Mouse (Mus musculus) neural tube, embryonic 11.5 days (tissue): ENCODE results near the gene Fam186a. TPM values are rescaled to one million over a fixed set of nuclear protein-coding genes. Genes with fewer than 3 reads are reported as not detected.

Experiments used
- ATAC-seq: fragments of 200-750 bp; cut with Nextera tagmentation; 2 replicates; pipeline ENCODE4 v1.8.0; 2017; ENCODE audit warnings: moderate number of reproducible peaks, mild to moderate bottlenecking, moderate TSS enrichment, moderate library complexity; ENCODE audit not compliant: insufficient read depth, low FRiP score, low TSS enrichment
- DNase-seq: peaks from one replicate; pipeline ENCODE4 v3.0.0-alpha.2; 2015; ENCODE audit warnings: low spot score
- H3K27ac ChIP-seq: fragments of 300-500 bp; sonication (generic); 2 replicates; pipeline ENCODE4 v1.5.1; 2014; ENCODE audit warnings: low read depth, mild to moderate bottlenecking, low read length
- H3K27me3 ChIP-seq: fragments of 300-500 bp; sonication (generic); 2 replicates; pipeline ENCODE4 v1.6.1; 2014; ENCODE audit warnings: mild to moderate bottlenecking, low read length, mixed read lengths; ENCODE audit not compliant: control insufficient read depth, insufficient read depth
- H3K36me3 ChIP-seq: fragments of 300-500 bp; sonication (generic); 2 replicates; pipeline ENCODE4 v1.6.1; 2014; ENCODE audit warnings: mild to moderate bottlenecking, low read length, moderate library complexity, mixed read lengths; ENCODE audit not compliant: control insufficient read depth, insufficient read depth
- H3K4me1 ChIP-seq: fragments of 300-500 bp; sonication (generic); 2 replicates; pipeline ENCODE4 v1.6.1; 2014; ENCODE audit warnings: low read length, mixed read lengths; ENCODE audit not compliant: control insufficient read depth, insufficient read depth
- H3K4me2 ChIP-seq: fragments of 300-500 bp; sonication (generic); 2 replicates; pipeline ENCODE4 v1.6.1; 2014; ENCODE audit warnings: low read depth, mild to moderate bottlenecking, moderate library complexity
- H3K4me3 ChIP-seq: fragments of 300-500 bp; sonication (generic); 2 replicates; pipeline ENCODE4 v1.5.1; 2014; ENCODE audit warnings: low read depth, low read length
- H3K9ac ChIP-seq: fragments of 300-500 bp; sonication (generic); 2 replicates; pipeline ENCODE4 v1.6.1; 2014; ENCODE audit warnings: mild to moderate bottlenecking, low read length
- H3K9me3 ChIP-seq: fragments of 300-500 bp; sonication (generic); 2 replicates; pipeline ENCODE4 v1.6.1; 2016; ENCODE audit warnings: low read length; ENCODE audit not compliant: control insufficient read depth
- WGBS: fragments of 180-500 bp; shearing (Covaris S2); extraction: QIAGEN DNeasy Blood & Tissue Kit; methylation state at CpG from one replicate; pipeline ENCODE4 v1.1.7; 2014; 5-methylcytosine and 5-hydroxymethylcytosine counted together
- polyA plus RNA-seq: library from polyadenylated mRNA; unstranded; fragments of >200 nt; fragmentation: Nextera tagmentation; extraction: Ambion mirVana; gene quantifications from 2 replicates; pipeline ENCODE4 v1.2.1, GENCODE M21; 2014

Fam186a gene
- polyA plus RNA-seq, 1 experiment from 2014 or later: not detected

DNA sequence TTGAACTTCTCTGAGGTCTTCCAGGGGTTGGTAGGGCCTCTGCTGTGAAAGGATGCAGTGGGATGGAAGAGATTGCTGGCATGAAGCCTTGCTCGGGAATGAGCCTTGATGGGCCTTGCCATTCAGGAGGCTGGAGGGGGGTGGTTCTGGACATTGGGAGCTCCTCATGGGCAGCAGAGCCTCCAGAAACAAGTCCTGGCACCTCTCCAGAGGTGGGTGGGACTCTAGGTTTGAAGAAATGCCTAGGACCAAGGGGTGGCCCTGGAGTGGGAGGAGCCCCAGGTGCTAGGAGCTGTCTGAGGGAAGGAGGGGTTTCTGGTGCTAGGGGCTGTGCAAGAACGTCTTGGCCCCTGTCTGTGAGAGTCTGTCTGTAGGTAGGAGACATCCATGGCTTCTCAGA, 26.4 kb downstream of the Fam186a start:
- Histone ChIP-seq H3K27ac (no peak overlapping the region), H3K4me1 (no peaks in the 10 kb centered on the region)
- WGBS: 41% methylated on average over 2 of the region's 2 CpGs

DNA sequence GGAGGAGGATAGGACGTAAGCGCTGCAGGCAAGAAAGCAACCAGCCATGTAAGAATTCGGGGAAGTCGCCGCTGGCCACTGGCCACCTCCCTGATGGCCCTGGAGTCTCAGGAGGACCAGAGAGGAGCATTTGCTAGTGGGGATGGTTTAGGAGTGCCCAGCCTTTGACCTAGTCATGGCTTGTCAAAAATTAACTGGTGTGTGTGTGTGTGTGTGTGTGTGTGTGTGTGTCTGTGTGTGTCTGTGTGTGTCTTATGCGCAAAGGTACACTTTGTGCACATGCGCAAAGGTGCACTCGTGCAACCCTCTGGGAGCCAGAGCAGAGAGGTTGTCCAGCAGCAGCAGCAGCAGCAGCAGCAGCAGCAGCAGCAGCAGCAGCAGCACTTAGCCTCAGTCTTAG, 29.0 kb downstream of the Fam186a start:
- DNase-seq (no peak), ATAC-seq (no peak)
- no peak overlapping the region for H3K4me2 ChIP-seq
- H3K9me3 ChIP-seq: no peaks in the 10 kb centered on the region
- H3K27me3 ChIP-seq: no peaks in the 10 kb centered on the region
- no peak overlapping the region for H3K4me3 ChIP-seq
- H3K27ac ChIP-seq: no peak overlapping the region
- H3K4me1 ChIP-seq: no peaks in the 10 kb centered on the region
- no peaks in the 10 kb centered on the region for H3K36me3 ChIP-seq
- H3K9ac ChIP-seq: no peak overlapping the region
- 86% methylated on average over 8 of the region's 8 CpGs for WGBS

More for the DNA sequence above, 26.4 kb downstream of the Fam186a start:
- no peak for ATAC-seq
- no peaks in the 10 kb centered on the region for H3K36me3 ChIP-seq
- DNase-seq: no peak
- no peak overlapping the region for H3K9ac ChIP-seq
- no peaks in the 10 kb centered on the region for H3K27me3 ChIP-seq
- no peaks in the 10 kb centered on the region for H3K9me3 ChIP-seq
- no peak overlapping the region for H3K4me2 ChIP-seq
- H3K4me3 ChIP-seq: no peak overlapping the region

DNA sequence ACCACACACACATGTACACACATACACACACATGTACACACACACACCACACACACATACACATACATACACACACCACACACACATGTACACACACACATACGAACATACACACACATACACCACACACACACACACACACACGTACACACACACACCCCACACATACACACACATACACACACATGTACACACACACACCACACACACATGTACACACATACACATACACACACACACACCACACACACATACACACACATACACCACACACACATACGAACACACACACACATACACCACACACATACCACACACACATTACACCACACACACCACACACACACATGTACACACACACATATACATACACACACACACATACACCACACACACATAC, 30.2 kb downstream of the Fam186a start:
- ATAC-seq: no peak
- H3K27me3 ChIP-seq: no peaks in the 10 kb centered on the region
- no peaks in the 10 kb centered on the region for H3K4me1 ChIP-seq
- H3K9me3 ChIP-seq: no peaks in the 10 kb centered on the region
- H3K9ac ChIP-seq: no peak overlapping the region
- WGBS: 93% methylated on average over 3 of the region's 3 CpGs
- H3K27ac ChIP-seq: no peak overlapping the region
- H3K4me3 ChIP-seq: no peak overlapping the region
- no peak for DNase-seq
- no peak overlapping the region for H3K4me2 ChIP-seq
- no peaks in the 10 kb centered on the region for H3K36me3 ChIP-seq

DNA sequence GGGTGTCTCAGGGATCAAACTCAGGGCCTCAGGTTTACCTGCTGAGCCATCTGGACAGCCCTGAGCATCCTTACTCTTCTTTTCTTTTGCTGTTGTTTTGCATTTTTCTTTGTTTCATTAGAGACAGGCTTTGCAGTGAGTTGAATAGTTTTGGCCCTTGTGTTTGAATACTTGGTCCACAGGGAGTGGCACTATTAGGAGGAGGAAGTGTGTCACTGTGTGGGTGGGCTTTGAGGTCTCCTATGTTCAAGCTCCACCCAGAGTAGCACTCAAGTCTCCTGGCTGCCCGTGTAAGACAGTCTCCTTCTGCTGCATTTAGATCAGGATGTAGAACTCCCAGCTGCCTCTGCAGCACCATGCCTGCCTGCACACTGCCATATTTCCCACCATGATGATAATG, 32.4 kb downstream of the Fam186a start:
- Histone ChIP-seq H3K4me2 (no peak overlapping the region), H3K27ac (no peak overlapping the region), H3K4me3 (no peak overlapping the region), H3K27me3 (no peaks in the 10 kb centered on the region), H3K36me3 (no peaks in the 10 kb centered on the region), H3K9me3 (no peaks in the 10 kb centered on the region), H3K9ac (no peak overlapping the region), H3K4me1 (no peaks in the 10 kb centered on the region)
- 73% methylated on average over 1 of the region's 1 CpGs for WGBS
- DNase-seq: no peak
- ATAC-seq: no peak

DNA sequence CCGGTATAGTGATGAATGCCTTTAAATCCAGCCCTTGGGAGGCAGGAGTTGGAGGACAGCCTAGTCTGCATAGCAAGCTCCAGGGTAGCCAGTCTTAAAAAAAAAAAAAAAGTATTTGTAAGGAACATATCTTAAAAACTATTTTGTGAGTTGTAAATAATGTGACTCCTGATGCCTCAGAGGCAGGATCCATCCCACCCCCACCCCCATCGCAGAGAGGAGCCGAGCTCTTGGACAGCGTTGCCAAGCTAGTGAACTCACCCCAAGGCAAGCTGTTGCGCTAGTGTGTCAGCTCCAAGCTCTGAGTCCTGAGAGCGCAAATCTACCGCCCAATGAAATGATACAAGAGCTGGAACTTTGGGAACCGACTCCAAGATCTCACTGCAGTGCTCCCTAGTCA, 35.6 kb downstream of the Fam186a start:
- Histone ChIP-seq H3K27me3 (no peaks in the 10 kb centered on the region), H3K9me3 (no peaks in the 10 kb centered on the region), H3K4me3 (no peak overlapping the region), H3K4me1 (no peaks in the 10 kb centered on the region), H3K27ac (no peak overlapping the region), H3K36me3 (no peaks in the 10 kb centered on the region), H3K9ac (no peak overlapping the region), H3K4me2 (no peak overlapping the region)
- WGBS: 88% methylated on average over 8 of the region's 8 CpGs
- DNase-seq (no peak), ATAC-seq (no peak)

DNA sequence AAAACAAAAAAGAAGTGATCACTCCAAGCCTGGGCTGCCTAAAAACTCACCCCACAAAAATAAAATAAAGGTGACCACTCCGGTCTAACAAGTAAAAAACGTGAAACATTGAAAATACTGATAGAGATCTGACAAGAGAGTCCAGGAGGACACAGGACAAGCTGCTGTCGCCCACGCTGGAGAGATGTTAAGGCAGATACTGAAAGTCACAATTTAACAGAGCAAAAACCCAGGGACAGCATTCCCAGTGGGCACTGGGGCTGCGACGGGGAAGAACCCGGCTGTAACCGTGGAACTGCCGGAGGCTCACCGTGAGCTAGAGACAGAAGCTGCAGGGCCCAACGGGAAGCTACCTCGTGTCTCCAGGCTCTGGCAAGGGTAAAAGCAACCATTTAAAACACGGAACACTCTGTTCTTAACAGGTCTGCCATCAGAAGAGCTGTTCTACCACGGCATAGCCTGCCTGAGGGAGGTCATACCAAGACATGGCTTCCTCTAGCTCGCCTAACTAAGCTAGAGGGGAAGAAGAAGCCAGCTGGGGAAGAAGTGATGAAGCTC, 47.2 kb downstream of the Fam186a start:
- no peak overlapping the region for H3K4me2 ChIP-seq
- ATAC-seq: no peak
- H3K27ac ChIP-seq: no peak overlapping the region
- no peaks in the 10 kb centered on the region for H3K4me1 ChIP-seq
- H3K36me3 ChIP-seq: no peaks in the 10 kb centered on the region
- no peak overlapping the region for H3K9ac ChIP-seq
- DNase-seq: no peak
- no peak overlapping the region for H3K4me3 ChIP-seq
- H3K27me3 ChIP-seq: no peaks in the 10 kb centered on the region
- no peaks in the 10 kb centered on the region for H3K9me3 ChIP-seq
- WGBS: 84% methylated on average over 15 of the region's 15 CpGs

DNA sequence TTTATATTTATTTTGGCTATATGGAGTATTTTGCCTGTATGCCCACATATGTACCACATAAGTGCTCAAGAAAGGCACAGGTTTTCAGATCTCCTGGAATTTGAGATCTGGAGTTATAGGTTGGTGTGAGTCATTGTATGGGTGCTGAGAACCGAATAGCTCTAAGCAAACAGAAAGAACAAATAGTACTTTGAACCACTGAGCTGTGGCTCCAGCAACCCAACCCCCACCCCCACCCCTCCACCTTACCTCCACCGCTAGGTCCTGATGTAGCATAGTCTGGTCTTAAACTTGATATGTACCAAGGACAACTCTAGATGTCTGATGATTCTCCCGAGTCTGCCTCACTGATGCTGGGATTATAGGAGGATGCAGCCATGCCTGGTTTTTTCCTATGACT, 49.6 kb downstream of the Fam186a start:
- ATAC-seq: no peak
- H3K36me3 ChIP-seq: no peaks in the 10 kb centered on the region
- no peak overlapping the region for H3K27ac ChIP-seq
- no peak for DNase-seq
- H3K4me1 ChIP-seq: no peaks in the 10 kb centered on the region
- 82% methylated on average over 3 of the region's 3 CpGs for WGBS
- H3K4me3 ChIP-seq: no peak overlapping the region
- no peak overlapping the region for H3K9ac ChIP-seq
- H3K4me2 ChIP-seq: no peak overlapping the region
- no peaks in the 10 kb centered on the region for H3K27me3 ChIP-seq
- no peaks in the 10 kb centered on the region for H3K9me3 ChIP-seq

DNA sequence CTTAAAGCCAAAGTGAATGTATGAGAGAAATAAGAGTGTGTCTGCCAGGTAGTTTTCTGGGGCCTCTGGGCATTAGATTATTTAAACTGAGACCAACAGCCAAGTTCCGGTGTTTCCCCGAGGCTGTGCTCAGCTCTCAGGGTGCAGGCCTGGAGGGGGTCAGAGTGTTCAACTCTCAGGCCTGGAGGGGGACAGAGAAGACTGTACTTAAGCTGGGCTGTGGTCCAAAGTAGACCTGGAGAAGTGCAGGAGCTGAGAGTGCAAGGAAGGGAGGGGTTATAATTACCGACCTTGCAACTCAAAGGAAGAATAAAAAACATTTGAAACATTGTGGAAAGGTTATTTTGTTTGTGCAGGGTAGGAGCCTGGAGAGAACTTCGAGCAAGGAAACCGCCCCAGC, 52.2 kb downstream of the Fam186a start:
- Histone ChIP-seq H3K27ac (no peak overlapping the region), H3K4me1 (no peaks in the 10 kb centered on the region), H3K36me3 (no peaks in the 10 kb centered on the region), H3K27me3 (no peaks in the 10 kb centered on the region), H3K4me2 (no peak overlapping the region), H3K9me3 (no peaks in the 10 kb centered on the region), H3K4me3 (no peak overlapping the region), H3K9ac (no peak overlapping the region)
- no peak for ATAC-seq
- DNase-seq: no peak
- 81% methylated on average over 5 of the region's 5 CpGs for WGBS

DNA sequence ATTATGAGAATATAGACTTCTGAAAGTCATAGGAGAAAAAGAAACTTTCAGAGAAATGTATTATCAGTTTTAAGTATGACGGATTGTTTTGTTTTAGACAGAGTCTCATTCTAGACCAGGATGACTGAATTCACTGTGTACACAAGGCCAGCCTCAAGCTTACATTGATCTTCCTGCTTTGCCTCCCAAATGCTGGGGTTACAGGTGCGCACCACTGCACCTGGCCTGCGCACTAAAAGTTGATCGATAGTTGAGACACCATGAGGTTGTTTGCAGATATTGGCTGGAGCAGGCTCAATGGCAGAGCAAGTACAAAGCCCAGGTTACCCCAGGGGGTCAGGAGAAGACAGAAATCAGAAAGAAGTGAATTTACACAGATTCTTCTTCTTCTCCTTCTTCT, 55.1 kb downstream of the Fam186a start:
- no peaks in the 10 kb centered on the region for H3K36me3 ChIP-seq
- no peak overlapping the region for H3K9ac ChIP-seq
- no peaks in the 10 kb centered on the region for H3K4me1 ChIP-seq
- ATAC-seq (no peak), DNase-seq (no peak)
- no peaks in the 10 kb centered on the region for H3K27me3 ChIP-seq
- no peak overlapping the region for H3K27ac ChIP-seq
- no peak overlapping the region for H3K4me2 ChIP-seq
- H3K9me3 ChIP-seq: no peaks in the 10 kb centered on the region
- H3K4me3 ChIP-seq: no peak overlapping the region
- WGBS: 90% methylated on average over 4 of the region's 4 CpGs
